Comparison of ENCODE assay signal across 10 mouse cellular contexts in genomic region chr5:143633877-143634276, GRCm38 (mm10). TPM values are rescaled to one million over a fixed set of nuclear protein-coding genes. Genes with fewer than 3 reads are reported as not detected.
DNase-seq lines count a peak whose midpoint lies in the region; ATAC-seq and TF ChIP-seq lines count a peak whose summit lies in the region.
"Had no signal": no experiment of that assay in that cellular context is flagged by ENCODE, and none has a peak within 500 bp of the region (broad histone marks: within the 10 kb centered on the region; RNA-seq: fewer than 3 reads in every experiment).

No protein-coding gene starts in this region.

- H3K9me3 ChIP-seq in forebrain, embryonic 16.5 days (ENCODE audit: control insufficient read depth, low read length): no peaks in the 10 kb centered on the region
- no peaks in the 10 kb centered on the region for H3K9me3 ChIP-seq in forebrain, embryonic 11.5 days (ENCODE audit: control insufficient read depth, low read length)
- H3K9me3 ChIP-seq in hindbrain, embryonic 13.5 days: no peaks in the 10 kb centered on the region
- no peaks in the 10 kb centered on the region for H3K9me3 ChIP-seq in midbrain, embryonic 16.5 days (replicated peaks; ENCODE audit: control insufficient read depth, low read length, poor library complexity, severe bottlenecking)

- no peak overlapping the region for H3K9ac ChIP-seq in forebrain, embryonic 16.5 days (replicated peaks; ENCODE audit: low read depth, low read length)
- H3K9ac ChIP-seq in forebrain, embryonic 11.5 days (ENCODE audit: low read length): no peak overlapping the region
- H3K9ac ChIP-seq in hindbrain, embryonic 13.5 days: peak overlapping the region; percentile 55; the same call in 1 of the 2 replicates
- no peak overlapping the region for H3K9ac ChIP-seq in midbrain, embryonic 16.5 days (ENCODE audit: low read depth, low read length)

- no peak for TF ChIP-seq CTCF in layer of hippocampus, adult 2 months (conservative IDR thresholded peaks at IDR 0.05)

- peak overlapping the region; percentile 0; the same call in 1 of the 2 replicates for H3K27ac ChIP-seq in forebrain, embryonic 16.5 days (ENCODE audit: low read length)
- H3K27ac ChIP-seq in forebrain, embryonic 11.5 days (ENCODE audit: low read depth, low read length): no peak overlapping the region
- H3K27ac ChIP-seq in layer of hippocampus, adult 2 months: peak overlapping the region; percentile 58
- H3K27ac ChIP-seq in hindbrain, embryonic 13.5 days: 0 out of 2 replicates have a peak overlapping the region, but pooled peaks have one; percentile 44
- H3K27ac ChIP-seq in midbrain, embryonic 16.5 days (ENCODE audit: low read length): peak overlapping the region; percentile 7; the same call in 1 of the 2 replicates

- H3K27me3 ChIP-seq in forebrain, embryonic 16.5 days (replicated peaks; ENCODE audit: control insufficient read depth, insufficient read depth, low read length): no peaks in the 10 kb centered on the region
- no peaks in the 10 kb centered on the region for H3K27me3 ChIP-seq in forebrain, embryonic 11.5 days (ENCODE audit: control insufficient read depth, insufficient read depth, low read length)
- H3K27me3 ChIP-seq in hindbrain, embryonic 13.5 days: no peaks in the 10 kb centered on the region
- no peaks in the 10 kb centered on the region for H3K27me3 ChIP-seq in midbrain, embryonic 16.5 days (ENCODE audit: control insufficient read depth, insufficient read depth, low read depth, low read length)

- WGBS in forebrain, embryonic 16.5 days: 80% methylated on average over 4 of the region's 4 CpGs
- WGBS in forebrain, embryonic 11.5 days: 75% methylated on average over 4 of the region's 4 CpGs
- 70% methylated on average over 4 of the region's 4 CpGs for WGBS in hindbrain, embryonic 13.5 days
- WGBS in midbrain, embryonic 16.5 days: 70% methylated on average over 4 of the region's 4 CpGs

- ATAC-seq in forebrain, embryonic 16.5 days: no peak
- ATAC-seq in forebrain, embryonic 11.5 days (replicated peaks; ENCODE audit: low FRiP score): no peak
- no peak for ATAC-seq in hindbrain, embryonic 13.5 days (ENCODE audit: low FRiP score)
- no peak for ATAC-seq in midbrain, embryonic 16.5 days
- no peak for ATAC-seq in cerebellum, adult (ENCODE audit: insufficient number of reproducible peaks, low FRiP score, low TSS enrichment)

- no peak for DNase-seq in forebrain, embryonic 11.5 days (ENCODE audit: low spot score)
- no peak for DNase-seq in layer of hippocampus, adult 2 months (ENCODE audit: low spot score in 2 of 2)
- no peak for DNase-seq in layer of hippocampus, adult 11-12 months (ENCODE audit: low spot score)
- DNase-seq in embryo, embryonic 11 days: no peak
- DNase-seq: cerebellum, adult 18-20 months; spleen, adult 18-20 months had no signal

- H3K4me3 ChIP-seq in forebrain, embryonic 16.5 days (replicated peaks; ENCODE audit: low read length): no peak overlapping the region
- H3K4me3 ChIP-seq in forebrain, embryonic 11.5 days (ENCODE audit: low read depth, low read length): no peak overlapping the region
- H3K4me3 ChIP-seq in layer of hippocampus, adult 2 months: no peak overlapping the region; the same call in 1 of the 2 replicates
- H3K4me3 ChIP-seq in hindbrain, embryonic 13.5 days: no peak overlapping the region
- H3K4me3 ChIP-seq in midbrain, embryonic 16.5 days (ENCODE audit: low read depth, low read length): no peak overlapping the region

- H3K36me3 ChIP-seq in forebrain, embryonic 16.5 days (ENCODE audit: control insufficient read depth, insufficient read depth): no peaks in the 10 kb centered on the region
- no peaks in the 10 kb centered on the region for H3K36me3 ChIP-seq in forebrain, embryonic 11.5 days (ENCODE audit: control insufficient read depth, insufficient read depth, low read length)
- no peaks in the 10 kb centered on the region for H3K36me3 ChIP-seq in hindbrain, embryonic 13.5 days
- H3K36me3 ChIP-seq in midbrain, embryonic 16.5 days (ENCODE audit: control insufficient read depth, insufficient read depth, low read length): no peaks in the 10 kb centered on the region

- H3K4me2 ChIP-seq in forebrain, embryonic 16.5 days (ENCODE audit: low read length): no peak overlapping the region
- no peak overlapping the region for H3K4me2 ChIP-seq in forebrain, embryonic 11.5 days (ENCODE audit: low read depth, low read length, severe bottlenecking)
- H3K4me2 ChIP-seq in hindbrain, embryonic 13.5 days: no peak overlapping the region
- no peak overlapping the region for H3K4me2 ChIP-seq in midbrain, embryonic 16.5 days (ENCODE audit: low read length)

- peaks cover 15% of the 10 kb centered on the region for H3K4me1 ChIP-seq in forebrain, embryonic 16.5 days (replicated peaks; ENCODE audit: control insufficient read depth, insufficient read depth, low read length)
- H3K4me1 ChIP-seq in forebrain, embryonic 11.5 days (replicated peaks; ENCODE audit: control insufficient read depth, insufficient read depth, low read length): no peaks in the 10 kb centered on the region
- peaks cover 38% of the 10 kb centered on the region for H3K4me1 ChIP-seq in hindbrain, embryonic 13.5 days (replicated peaks)
- H3K4me1 ChIP-seq in midbrain, embryonic 16.5 days (ENCODE audit: control insufficient read depth, insufficient read depth, low read length): peaks cover 13% of the 10 kb centered on the region

RNA-seq across cellular contexts. Expression of gene Cyth3, which starts 11.6 kb away (rescaled TPM):
- polyA plus RNA-seq in forebrain, embryonic 16.5 days (2015; fragmentation: Nextera tagmentation; extraction: Ambion mirVana): 48.8 and 51.9 TPM in 2 replicates
- polyA plus RNA-seq in forebrain, embryonic 11.5 days (2014; fragmentation: Nextera tagmentation; extraction: Ambion mirVana): 27.8 and 29.4 TPM in 2 replicates
- total RNA-seq in layer of hippocampus, adult 2 months (2021): 10 to 100 TPM; 43.7 to 46.1 TPM
- polyA plus RNA-seq in hindbrain, embryonic 13.5 days (2015; fragmentation: Nextera tagmentation; extraction: Ambion mirVana): 34.2 and 37.9 TPM in 2 replicates
- 40.2 and 40.7 TPM in 2 replicates for polyA plus RNA-seq in midbrain, embryonic 16.5 days (2015; fragmentation: Nextera tagmentation; extraction: Ambion mirVana)
